Mouse (Mus musculus): ENCODE measurements around the gene Gm2381. TPM values are rescaled to one million over a fixed set of nuclear protein-coding genes. Genes with fewer than 3 reads are reported as not detected.
"Not testable (repeated sequence)": the region's sequence is repeated elsewhere in the genome, so short reads cannot be mapped to it uniquely, and the experiment has no call there.

Gene Gm2381
- total RNA-seq (2021), result under 1 TPM in 1 of 2 experiments, not detected in 1; 0.34 TPM

DNA sequence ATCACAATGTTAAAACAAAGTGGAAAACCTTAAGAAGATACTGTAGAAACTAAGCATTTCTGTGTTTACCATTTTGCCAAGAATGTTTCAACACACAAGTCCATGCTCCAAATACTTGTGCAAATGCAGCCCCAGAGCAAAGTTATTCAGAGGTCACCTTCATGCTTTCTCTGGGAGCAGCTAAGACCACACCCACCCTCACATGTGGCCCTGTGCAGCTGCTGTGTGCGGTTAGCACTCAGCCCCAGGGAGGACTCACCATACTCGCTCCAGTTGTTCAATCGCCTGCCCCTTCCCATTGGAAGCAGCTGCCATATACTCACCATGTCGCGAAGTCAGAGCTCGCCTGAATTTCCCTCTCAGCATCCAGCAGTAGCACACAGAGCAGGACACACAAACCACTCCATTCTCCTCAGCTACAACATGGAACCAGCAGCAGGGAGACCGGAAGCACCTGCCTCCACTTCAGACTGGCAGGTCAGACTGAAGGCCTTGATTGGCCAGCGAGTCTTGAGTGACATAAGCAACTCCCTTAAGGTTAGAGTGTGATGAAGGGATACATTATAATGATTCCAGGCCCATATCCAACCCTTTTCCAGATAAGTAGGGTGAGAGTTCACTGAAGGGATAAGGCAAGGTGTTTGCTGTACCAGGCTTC, at the start of gene Gm2381:
Gm2381 (minus strand) TSS at position 434 of the 658 bp plus-strand sequence.
- DNase-seq; intact Hi-C loops (cut with DNase I): not testable (repeated sequence)

DNA sequence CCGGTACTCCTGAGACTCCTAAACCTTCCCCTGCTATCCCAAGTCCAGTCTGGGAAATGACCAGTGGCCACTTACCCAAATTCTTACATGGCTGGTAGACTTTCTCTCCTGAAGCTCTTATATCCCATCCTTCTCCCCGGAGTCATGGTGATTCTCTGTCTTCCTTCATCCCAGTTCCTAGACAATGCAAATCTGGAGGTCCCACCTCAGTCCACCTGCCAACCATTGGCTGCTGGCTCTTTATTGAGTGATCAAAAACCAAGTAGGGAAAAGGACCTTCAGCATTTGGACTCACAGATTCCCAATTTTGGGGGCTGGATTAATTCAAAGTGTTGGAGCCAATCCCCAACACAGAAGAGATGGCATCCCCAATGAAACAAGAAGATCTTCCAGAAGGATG, 31.0 kb upstream of the Gm2381 start:
- DNase-seq, result not testable (repeated sequence)

DNA sequence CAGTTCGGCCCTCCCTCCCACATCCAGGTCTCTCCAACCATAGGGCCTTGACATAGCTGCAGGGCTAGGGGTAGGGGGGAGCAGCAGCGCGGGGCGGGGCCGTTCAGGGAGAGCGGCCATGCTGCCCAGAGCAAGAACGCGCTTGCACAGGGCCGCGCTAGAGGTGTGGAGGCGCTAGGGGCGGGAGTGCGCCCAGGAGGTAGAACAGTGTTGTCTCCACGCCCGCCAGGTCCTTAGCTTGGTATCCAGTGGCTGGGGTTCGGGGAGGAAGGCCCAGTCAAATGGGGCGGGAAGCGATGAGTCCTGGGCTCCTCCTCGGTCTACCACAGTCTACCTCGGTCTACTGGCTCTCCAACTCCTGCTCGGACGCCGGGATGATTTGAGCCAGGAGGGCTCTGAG, 11.1 kb upstream of the Gm2381 start:
- no peak for DNase-seq
- intact Hi-C loops (cut with DNase I), result no loop called here

More for the DNA sequence above, 31.0 kb upstream of the Gm2381 start:
- intact Hi-C loops (cut with DNase I), result not testable (repeated sequence)

DNA sequence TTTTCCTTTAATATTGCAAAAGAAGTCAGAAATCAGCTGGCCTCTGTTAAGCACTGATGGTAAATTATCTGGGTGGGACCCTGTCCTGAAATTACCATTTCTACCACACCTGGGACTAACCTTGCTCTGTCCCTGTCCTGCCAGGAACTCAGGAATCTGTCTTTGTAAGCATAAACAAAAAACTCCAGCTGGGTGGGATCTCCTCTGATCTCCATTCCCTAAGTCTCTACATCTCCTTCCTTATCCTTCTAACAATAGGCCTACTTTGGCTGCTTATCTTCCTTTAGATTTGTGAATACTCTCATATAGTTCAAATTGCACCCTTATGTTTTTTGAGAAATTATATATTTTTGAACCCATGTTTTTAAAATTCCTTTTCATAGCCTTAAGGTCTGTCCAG, 28.7 kb downstream of the Gm2381 start:
- intact Hi-C loops (cut with DNase I); DNase-seq: not testable (repeated sequence)

DNA sequence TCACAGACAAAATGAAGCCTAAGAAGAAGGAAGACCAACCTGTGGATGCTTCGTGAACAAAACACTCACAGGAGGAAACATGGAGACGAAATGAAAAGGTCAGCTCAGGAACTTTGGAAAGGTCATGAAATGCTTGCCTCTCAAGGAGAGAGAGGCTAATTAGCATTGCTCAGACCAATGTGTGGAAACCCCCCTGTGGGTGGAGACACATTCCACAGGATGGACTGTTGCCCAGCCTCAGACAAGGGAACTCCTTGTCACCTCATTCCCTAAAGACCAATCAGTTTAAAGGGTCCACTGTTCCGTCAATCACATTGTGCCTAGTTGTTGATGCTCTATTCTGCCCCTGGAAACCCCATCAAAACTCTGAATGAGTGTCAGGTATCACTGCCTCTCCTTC, 34.8 kb downstream of the Gm2381 start:
- DNase-seq, result no peak
- intact Hi-C loops (cut with DNase I), result no loop called here

DNA sequence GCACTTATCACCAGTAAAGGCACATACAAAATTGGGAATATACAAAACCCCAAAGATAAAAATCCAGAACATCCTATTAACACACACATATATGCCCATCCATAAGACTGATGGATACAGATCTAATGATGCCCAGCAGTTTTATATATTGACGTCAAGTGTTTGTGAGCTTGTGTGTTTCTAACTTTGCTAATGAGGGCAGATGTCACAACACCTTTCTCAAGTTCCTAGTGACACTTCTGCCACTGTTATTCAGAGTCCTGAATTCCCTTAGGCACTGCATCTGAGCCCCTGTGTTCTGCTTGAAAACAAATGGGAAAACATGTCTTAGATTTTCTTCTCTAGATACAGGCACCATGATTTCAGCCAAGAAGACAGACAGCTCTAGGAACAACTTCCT, 73.6 kb downstream of the Gm2381 start, which contains the start of gene Vmn2r62:
Vmn2r62 (minus strand) TSS at position 101 of the 400 bp plus-strand sequence.
- DNase-seq; intact Hi-C loops (cut with DNase I): not testable (repeated sequence)

Other genes starting within 250 kb of the Gm2381 start
- 1 to 10 TPM; 4.7 to 5.2 TPM for gene Zfp976, start 224.6 kb downstream of the Gm2381 start, total RNA-seq (2021)
- gene Zfp975, start 174.5 kb downstream of the Gm2381 start, total RNA-seq (2021), result 1 to 10 TPM; 8.7 to 8.9 TPM
- gene Gm17067, start 140.2 kb downstream of the Gm2381 start, total RNA-seq (2021), result not detected
- gene Vmn2r62, start 73.7 kb downstream of the Gm2381 start, total RNA-seq (2021), result not detected
- not detected for gene Vmn2r63, start 66.6 kb upstream of the Gm2381 start, total RNA-seq (2021)
- not detected for gene Gm9268, start 151.5 kb upstream of the Gm2381 start, total RNA-seq (2021)
- not detected for gene Zfp936, start 247.0 kb upstream of the Gm2381 start, total RNA-seq (2021)